Mouse (Mus musculus) layer of hippocampus, postnatal 36 days (tissue): Measurements from ENCODE around the gene Zfp990. TPM values are rescaled to one million over a fixed set of nuclear protein-coding genes. Genes with fewer than 3 reads are reported as not detected.

ENCODE experiments used
- total RNA-seq, 2 experiments: library from RNA; stranded (reverse); gene quantifications; 2 replicates each; pipeline ENCODE4 v1.2.3; 2021

Zfp990 gene
- total RNA-seq, 2 experiments from 2014 or later, result 0.20 to 0.25 TPM

Other genes with a start within 250 kb of the Zfp990 start
- gene Tnfrsf8, start 195.6 kb upstream of the Zfp990 start, total RNA-seq, result under 1 TPM; 0.86 to 0.87 TPM
- gene Gm13212, start 74.4 kb downstream of the Zfp990 start, total RNA-seq, result under 1 TPM in 1 of 2 experiments, not detected in 1; 0.46 TPM
- gene Zfp980, start 159.9 kb downstream of the Zfp990 start, total RNA-seq, result under 1 TPM; 0.15 to 0.20 TPM